Mouse (Mus musculus): Measurements from ENCODE around the gene Fam163a.
A peak's percentile ranks its signal among the peaks of the same experiment; 100 is the strongest.
"Not testable (repeated sequence)": the region's sequence is repeated elsewhere in the genome, so short reads cannot be mapped to it uniquely, and the experiment has no call there.

Fam163a gene

DNA sequence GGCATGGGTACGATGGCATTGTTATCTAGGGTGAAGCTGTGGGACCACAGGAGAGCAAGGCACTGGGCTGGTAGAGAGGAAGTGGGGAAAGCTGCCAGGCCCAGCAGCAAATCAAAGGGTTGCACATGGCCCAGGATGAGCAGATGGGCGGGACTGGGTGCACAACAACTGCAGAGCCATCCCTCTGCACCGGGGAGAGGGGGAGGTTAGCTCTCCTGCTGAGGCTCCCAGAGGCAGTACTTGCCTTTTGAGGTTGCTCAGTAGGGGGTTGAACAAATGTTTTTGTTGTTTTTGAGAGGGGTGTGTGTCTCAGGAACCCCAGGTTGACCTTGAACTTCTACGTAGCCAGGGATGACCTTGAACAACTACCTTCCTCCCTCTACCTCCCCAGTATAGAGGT, 128.4 kb downstream of the Fam163a start:
- no peak for DNase-seq

DNA sequence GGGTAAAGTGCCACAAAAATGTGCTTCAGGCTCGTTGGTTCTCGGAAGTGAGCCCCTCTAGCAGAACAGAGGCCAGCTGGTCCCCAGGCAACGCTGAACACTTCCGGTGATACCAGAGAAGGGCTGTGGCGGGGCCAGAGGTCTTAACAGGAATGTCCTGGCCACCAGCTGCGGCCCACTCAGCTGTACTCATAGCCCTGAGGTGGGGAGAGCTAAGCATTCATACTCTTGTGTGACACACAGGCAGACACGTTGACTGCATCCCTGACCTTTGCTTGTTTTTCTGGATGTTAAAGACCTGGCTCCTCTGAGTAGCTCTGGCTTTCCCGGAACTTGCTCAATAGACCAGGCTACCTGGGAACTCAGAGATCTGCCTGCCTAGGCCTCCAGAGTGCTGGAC, 130.3 kb downstream of the Fam163a start:
- no peak for DNase-seq

GRCm38 (mm10) chr1:156073169-156073821, 131.5 kb downstream of the Fam163a start:
- no peak for DNase-seq

DNA sequence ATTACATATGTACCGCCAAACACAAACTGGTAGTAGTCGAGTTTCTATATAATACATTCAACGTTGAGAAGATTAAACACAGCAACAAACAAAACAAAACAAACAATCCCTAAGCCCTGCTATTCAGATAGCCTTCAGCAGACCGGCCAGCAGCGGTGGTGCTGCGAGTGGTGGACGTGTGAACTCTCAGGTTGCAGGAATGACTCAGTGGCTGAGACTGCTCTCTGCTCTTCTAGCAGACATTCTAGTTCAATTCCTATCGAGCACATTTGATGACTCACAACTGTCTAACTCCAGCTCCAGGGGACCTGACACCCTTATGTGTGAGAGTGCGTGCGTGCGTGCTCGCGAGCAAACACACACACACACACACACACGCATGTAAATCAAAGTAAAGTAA, 134.7 kb downstream of the Fam163a start:
- DNase-seq = no peak

- DNase-seq = no peak
These were observed 138.7 kb downstream of the Fam163a start for GRCm38 (mm10) chr1:156066133-156066532.

DNA sequence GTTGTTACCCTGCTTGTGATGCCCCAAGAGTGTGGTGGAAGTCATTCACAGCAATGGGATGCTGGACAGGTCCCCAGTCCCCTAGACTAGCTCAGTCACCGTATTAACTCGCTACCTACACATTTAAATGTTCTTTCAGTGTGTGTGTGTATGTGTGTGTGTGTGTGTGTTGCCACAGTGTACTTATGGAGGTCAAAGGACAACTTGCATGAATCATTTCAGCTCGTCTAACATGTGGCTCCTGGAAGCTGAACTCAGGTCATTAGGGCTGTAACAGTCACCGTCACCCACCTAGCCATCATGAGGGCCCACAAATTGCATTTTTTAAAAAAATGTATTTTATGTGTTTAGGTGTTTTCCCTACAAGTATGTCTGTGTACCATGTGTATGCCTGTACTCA, 142.6 kb downstream of the Fam163a start:
- no peak for DNase-seq

DNA sequence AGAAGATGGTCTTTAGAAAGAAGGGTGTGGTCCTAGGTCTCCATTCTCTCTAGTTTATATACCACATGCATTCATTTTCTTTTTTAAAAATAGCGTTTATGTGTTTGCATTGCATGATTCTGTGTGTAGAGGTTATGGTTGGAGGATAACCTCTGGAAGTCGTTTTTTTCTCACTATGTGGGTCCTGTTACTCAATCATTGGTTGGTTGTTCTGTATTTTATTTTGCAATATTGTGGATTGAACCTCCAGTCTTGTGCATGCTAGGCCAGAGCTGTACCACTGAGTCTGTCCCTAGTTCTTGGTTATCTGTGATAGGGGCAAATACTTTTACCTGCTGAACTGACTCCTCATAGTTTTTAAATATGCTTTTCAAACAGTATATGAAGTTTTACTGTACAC, 146.6 kb downstream of the Fam163a start:
- no peak for DNase-seq

DNA sequence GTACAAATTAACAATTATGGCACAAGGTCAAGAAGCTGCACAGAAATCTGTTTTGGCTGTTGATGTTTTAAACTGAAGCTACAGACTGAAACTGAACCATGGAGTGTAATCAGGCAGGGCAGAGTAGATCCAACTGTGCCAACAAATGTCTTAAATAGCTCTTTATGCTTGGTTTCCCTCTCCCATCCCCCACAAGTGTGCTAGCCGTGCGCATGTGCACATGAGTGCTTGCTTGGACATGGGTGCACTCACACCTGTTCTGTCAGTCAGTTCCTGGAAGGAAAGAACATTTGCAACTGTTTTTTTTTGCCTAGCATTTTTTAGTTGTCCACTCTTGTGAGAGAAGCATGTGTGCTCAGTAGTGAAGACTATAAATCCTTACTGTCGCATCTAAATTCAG, 158.1 kb downstream of the Fam163a start:
- no peak for DNase-seq

DNA sequence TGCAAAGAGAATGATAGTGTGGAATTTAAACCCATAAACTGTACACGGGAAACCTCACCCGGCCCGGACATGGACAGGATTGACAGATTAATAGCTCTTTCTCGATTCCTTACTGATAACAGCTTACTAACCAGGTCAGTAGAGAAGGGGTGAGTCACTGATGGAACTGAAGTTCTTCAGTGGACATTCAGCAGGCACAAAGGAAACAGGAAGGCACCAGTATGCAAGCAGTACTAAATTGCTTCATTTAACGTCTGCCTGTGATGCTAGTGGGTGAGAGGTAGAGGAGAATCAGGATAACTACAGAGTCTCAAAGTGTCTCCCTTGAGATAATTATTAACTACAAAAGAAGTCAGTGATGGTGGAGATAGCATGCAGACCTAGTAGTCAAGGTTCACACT, 160.6 kb downstream of the Fam163a start:
- no peak for DNase-seq

DNA sequence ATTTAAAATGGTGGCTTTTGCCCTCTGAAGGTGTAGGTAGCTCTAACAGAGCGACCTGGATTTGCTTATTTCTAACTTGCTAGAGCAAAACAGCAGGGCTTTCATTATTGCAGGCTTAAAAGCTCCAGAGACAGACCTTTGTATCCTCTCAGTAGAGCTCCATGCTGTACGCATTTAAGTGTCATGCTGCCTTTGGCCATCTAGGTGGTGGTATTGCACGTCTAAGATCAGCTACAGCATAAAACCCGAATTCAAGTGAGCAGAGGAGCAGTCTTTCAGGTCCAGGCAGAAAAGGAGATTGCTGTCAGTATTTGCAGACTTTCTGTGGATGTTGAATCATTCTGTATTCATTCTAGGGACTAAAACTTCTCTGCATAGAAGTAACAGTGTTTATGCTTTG, 161.8 kb downstream of the Fam163a start:
- DNase-seq = no peak

DNA sequence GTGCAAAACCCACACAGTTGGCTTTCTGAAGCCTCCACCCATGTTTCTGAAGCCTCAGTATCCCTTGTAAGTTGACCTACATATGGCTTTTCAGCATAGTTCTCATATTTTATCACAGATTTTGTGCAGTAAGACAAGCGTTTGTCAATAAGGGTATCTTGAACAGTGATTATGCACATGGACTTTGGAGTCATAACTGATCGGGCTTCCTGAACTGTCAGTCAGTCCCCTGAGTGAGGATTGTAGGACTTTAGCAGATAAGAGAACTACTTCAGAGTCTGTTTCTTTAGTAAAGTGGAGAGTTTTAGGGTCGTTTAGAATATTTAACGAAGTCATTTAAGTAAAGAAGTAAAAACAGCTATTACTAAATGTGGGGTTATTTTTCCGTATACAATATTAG, 162.3 kb downstream of the Fam163a start:
- DNase-seq = no peak

DNA sequence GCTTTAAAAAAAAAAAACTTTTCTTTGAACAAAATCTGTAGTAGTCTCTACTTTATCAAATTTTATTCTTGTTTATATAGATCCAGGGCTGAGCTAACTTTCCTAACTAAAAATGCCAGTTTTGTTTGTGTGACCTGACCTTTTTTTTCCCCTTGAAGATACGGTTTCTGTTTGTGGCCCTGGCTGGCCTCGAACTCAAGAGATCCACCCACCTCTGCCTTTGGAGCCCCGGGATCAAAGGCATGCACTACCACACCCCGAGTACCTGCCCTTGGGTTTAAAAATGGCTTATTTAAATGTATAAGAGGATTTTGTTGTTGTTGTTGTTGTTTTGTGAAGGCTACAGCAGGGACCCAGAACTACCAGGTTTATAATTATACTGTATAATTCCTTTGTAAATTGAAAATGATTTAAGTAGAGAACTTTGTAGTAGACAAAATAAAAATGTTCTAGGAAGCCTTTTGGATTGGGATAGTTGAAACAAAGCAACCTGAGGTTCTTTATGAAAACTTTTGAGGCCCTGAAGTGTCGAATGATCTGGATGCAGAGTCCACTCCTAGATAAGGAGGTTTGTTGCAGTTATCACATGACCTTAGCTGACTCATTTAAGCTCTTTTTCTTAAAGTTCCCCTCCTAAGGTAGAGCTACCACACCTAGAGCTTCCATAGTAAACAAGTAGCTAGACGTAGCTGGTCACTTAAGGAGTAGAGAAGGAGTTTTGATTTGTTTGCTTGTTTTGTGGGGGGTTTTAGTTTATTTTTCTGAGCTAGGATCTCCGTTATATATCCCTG, 163.2 kb downstream of the Fam163a start:
- DNase-seq = no peak

GRCm38 (mm10) chr1:156040731-156041401, 164.0 kb downstream of the Fam163a start:
- peak; percentile 89 for DNase-seq

DNA sequence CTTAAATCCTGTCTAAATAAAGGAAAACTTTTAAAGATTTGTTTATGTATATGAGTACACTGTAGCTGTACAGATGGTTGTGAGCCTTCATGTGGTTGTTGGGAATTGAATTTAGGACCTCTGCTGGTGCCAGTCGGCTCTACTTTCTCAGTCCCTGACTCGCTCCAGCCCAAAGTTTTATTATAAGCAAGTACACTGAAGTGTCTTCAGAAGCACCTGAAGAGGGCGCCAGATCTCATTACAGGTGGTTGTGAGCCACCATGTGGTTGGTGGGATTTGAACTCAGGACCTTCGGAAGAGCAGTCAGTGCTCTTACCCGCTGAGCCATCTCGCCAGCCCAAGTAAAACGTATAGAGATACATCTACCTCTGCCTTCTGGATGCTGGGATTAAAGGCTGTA, 164.8 kb downstream of the Fam163a start:
- not testable (repeated sequence) for DNase-seq

- no peak for DNase-seq
These were observed 167.7 kb downstream of the Fam163a start for GRCm38 (mm10) chr1:156037144-156037583.

DNA sequence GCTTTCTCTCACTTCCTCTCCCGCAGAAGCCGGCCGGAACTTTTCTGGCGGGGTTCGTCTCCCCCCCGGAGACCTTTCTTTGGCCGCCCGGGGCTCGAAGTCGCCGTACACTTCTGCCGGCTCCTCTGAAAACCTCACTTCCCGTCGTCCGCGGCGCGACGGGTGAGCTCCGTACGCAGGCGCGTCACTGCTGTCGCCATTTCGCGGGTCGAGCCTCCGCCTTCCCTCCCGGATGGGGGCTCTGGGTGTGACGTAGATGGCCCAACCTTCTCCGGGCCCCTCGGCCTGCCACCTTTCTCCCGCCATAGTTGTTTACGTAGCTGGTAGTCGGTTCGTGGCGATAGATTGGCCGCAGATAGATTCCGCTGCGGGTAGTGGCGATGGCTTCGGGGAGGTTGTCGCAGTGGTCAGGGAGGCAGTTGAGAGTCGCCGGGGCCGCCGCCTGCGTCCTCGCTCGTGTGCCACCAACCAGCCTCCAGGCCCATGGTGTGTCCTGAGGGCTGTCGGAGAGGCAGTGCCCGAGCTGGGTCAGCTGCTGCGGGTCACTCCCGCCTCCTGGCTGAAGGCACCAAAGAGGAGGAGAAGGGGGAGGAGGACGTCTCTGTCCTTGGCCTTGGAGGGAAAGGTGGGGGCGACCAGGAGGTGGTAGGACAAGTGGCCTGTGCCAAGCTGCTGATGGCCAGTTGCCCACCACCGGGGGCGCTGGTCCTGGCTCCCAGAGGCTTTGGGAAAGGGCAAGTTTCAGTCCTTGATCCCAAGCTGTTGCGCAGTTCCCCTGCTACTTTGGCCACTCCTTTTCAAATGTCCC, 168.7 kb downstream of the Fam163a start, which contains the start of gene Tor1aip1:
Tor1aip1 (minus strand) TSS at position 551 of the 808 bp plus-strand sequence.
- peak; percentile 99 for DNase-seq

- DNase-seq = no peak
These were observed 169.4 kb downstream of the Fam163a start, which contains the start of gene Tor1aip2 for GRCm38 (mm10) chr1:156035269-156035929. Tor1aip2 (plus strand) TSS chr1:156035403.

DNA sequence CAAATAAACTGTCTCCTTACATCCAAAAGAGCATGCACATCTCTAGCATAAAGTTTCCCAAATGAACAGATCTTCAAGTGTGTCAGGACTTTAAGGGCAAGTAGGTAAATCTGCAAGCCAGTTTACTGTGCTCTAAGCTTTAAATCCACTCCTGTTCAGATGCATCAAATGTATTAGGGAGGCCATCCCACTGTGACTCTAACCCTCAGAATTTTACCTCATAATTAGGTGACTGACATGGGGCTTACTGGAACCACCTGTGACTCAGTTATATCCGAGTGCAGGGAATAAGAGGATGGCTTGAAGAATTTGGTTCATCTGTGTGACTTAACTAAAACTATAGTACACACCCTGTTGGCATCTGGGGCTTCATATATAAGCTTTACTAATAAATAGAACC, 170.2 kb downstream of the Fam163a start:
- no peak for DNase-seq

- no peak for DNase-seq
These were observed 170.9 kb downstream of the Fam163a start for GRCm38 (mm10) chr1:156033921-156034320.

DNA sequence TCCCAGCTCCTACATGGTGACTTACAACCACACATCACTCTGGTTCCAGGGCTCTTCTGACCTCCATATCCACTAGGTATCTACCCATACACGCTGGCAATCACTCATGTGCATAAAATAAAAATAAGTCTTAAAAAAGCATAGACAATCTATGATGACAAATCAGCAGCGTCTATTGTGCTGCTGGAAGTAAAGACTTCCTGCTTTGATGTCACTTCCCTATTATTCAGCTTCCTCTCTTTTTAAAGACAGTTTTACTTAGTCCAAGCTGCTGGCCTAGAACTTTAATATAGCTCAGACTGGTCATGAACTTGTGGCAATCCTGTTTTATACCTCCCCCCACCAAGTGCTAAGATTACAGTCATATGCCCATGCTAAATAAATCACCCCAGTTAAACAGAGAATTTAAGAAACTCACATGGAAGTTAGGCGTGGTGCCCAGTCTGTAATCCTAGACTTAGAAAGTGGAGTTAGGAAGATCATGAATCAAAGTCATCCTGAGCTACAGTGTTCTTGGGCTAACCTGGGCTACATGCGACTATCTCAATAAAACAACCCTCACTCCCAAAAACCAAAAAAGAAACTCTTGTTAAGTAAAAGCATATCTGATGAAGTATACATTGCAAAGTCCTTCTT, 176.4 kb downstream of the Fam163a start:
- no peak for DNase-seq

DNA sequence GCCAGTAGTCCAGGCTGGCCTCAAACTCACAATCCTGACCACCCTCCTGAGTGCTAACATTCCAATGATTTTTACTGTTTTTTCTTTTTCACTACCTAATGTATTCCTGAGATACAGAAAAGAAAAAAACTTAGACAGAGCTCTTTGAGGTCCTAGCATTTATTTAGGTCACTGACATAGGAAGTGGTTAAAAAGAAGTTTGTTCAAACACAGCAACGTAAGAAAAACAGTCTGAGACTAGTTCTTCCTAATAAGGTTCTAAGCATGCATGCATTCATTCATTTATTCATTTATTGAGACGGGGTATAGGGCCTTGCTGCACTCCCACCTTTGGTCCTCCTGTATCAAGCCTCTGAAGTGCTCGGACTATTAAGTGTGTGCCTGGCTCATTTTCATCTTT, 177.0 kb downstream of the Fam163a start:
- DNase-seq = no peak

All from right cerebral cortex, postnatal 25 days (tissue).